Mouse (Mus musculus) urinary bladder, adult 2 months (tissue): ENCODE results near the gene Gm13089. TPM values are rescaled to one million over a fixed set of nuclear protein-coding genes. Genes with fewer than 3 reads are reported as not detected.
"Not testable (repeated sequence)": the region's sequence is repeated elsewhere in the genome, so short reads cannot be mapped to it uniquely, and the experiment has no call there.

Source experiments
- DNase-seq: peaks from one replicate; pipeline ENCODE4 v3.0.0; 2022; ENCODE audit warnings: low spot score
- polyA plus RNA-seq: library from polyadenylated mRNA; depleted of rRNA; stranded (reverse); fragments of >200 nt; gene quantifications from 2 replicates; pipeline ENCODE4 v1.2.3, GENCODE M21; 2012; rRNA removed

Gm13089 gene
- polyA plus RNA-seq, result not detected in 2 replicates

GRCm38 (mm10) chr4:143702611-143703010, at the start of gene Gm13089:
Gene Gm13089 (minus strand): TSS chr4:143702711.
- DNase-seq, result no peak

- no peak for DNase-seq
Measured at GRCm38 (mm10) chr4:143719155-143719554, 16.6 kb upstream of the Gm13089 start, which contains the start of gene Gm13078. Gene Gm13078 (plus strand): TSS chr4:143719455.

GRCm38 (mm10) chr4:143657146-143657545, 45.4 kb downstream of the Gm13089 start, which contains the start of gene Gm13088:
Gene Gm13088 (minus strand): TSS chr4:143657246.
- not testable (repeated sequence) for DNase-seq

Other genes starting within 250 kb of the Gm13089 start
- not detected in 2 replicates for gene Gm13043, start 191.4 kb downstream of the Gm13089 start, polyA plus RNA-seq
- not detected in 2 replicates for gene Gm13040, start 166.8 kb downstream of the Gm13089 start, polyA plus RNA-seq
- not detected in 2 replicates for gene BC080695, start 151.0 kb downstream of the Gm13089 start, polyA plus RNA-seq
- not detected in 2 replicates for gene Gm13057, start 151.0 kb downstream of the Gm13089 start, polyA plus RNA-seq
- gene Gm13083, start 87.7 kb downstream of the Gm13089 start, polyA plus RNA-seq, result not detected in 2 replicates
- gene Gm13088, start 45.5 kb downstream of the Gm13089 start, polyA plus RNA-seq, result not detected in 2 replicates
- gene Gm13078, start 16.7 kb upstream of the Gm13089 start, polyA plus RNA-seq, result not detected in 2 replicates
- gene Gm13023, start 86.6 kb upstream of the Gm13089 start, polyA plus RNA-seq, result not detected in 2 replicates
- gene Gm13084, start 113.4 kb upstream of the Gm13089 start, polyA plus RNA-seq, result not detected in 2 replicates
- gene Gm13103, start 143.8 kb upstream of the Gm13089 start, polyA plus RNA-seq, result not detected in 2 replicates
- gene Pramef6, start 197.7 kb upstream of the Gm13089 start, polyA plus RNA-seq, result not detected in 2 replicates
- not detected in 2 replicates for gene Pramef25, start 248.3 kb upstream of the Gm13089 start, polyA plus RNA-seq